Mouse (Mus musculus) embryonic fibroblast, embryonic 13.5 days (primary cell): ENCODE data around the gene Eif4e3.

Experiments
- CTCF ChIP-seq: IDR thresholded peaks from 2 replicates; pipeline ENCODE4 v1.5.1; 2011; ENCODE audit warnings: mild to moderate bottlenecking, control low read depth, low read length, moderate library complexity, borderline replicate concordance; ENCODE audit not compliant: insufficient read depth
- POLR2A ChIP-seq: IDR thresholded peaks from 2 replicates; pipeline ENCODE4 v1.6.1; 2011; ENCODE audit warnings: low read depth, mild to moderate bottlenecking, control low read depth, low read length, moderate library complexity

DNA sequence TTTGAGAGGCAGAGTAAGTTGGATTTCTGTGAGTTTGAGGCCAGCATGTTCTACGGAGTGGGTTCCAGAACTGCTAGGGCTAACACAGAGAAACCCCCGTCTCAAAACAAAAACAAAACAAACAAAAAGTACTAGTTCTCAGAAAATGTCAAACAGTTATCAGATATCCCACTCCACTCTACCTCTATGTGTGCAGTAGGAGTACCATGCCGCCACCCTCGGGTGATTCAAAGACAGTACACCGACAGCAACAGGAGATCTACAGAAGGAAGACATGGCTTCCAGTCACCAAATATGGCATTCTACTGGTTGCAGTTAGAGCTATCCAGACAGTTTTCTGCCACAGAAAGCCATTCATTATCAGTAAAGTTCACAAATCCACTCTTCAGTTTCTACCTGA is 21.7 kb downstream of the Eif4e3 start:
- no peak for TF ChIP-seq CTCF
- TF ChIP-seq POLR2A = no peak
